Mouse (Mus musculus) midbrain, embryonic 11.5 days (tissue): ENCODE measurements at regions not wholly inside any gene's neighbourhood (a gene's known extent, or its start where the extent isn't known, plus 50 kb on each side); places are given as distances from the start of the nearest gene placed in this dataset.
A peak's percentile ranks its signal among the peaks of the same experiment; 100 is the strongest.

Experiments used
- ATAC-seq: fragments of 200-750 bp; cut with Nextera tagmentation; 2 replicates; pipeline ENCODE4 v1.8.0; 2017; ENCODE audit warnings: moderate TSS enrichment, moderate library complexity; ENCODE audit not compliant: low FRiP score
- DNase-seq: peaks from one replicate; pipeline ENCODE4 v3.0.0; 2015; ENCODE audit warnings: low spot score; ENCODE audit errors: missing footprints
- H3K27ac ChIP-seq: fragments of 300-500 bp; sonication (generic); 2 replicates; pipeline ENCODE4 v1.5.1; 2014; ENCODE audit warnings: low read depth, low read length
- H3K27me3 ChIP-seq: fragments of 300-500 bp; sonication (generic); 2 replicates; pipeline ENCODE4 v1.6.1; 2014; ENCODE audit warnings: mild to moderate bottlenecking, low read length, moderate library complexity, mixed read lengths; ENCODE audit not compliant: control insufficient read depth, insufficient read depth
- H3K36me3 ChIP-seq: fragments of 300-500 bp; sonication (generic); 2 replicates; pipeline ENCODE4 v1.6.1; 2014; ENCODE audit warnings: mild to moderate bottlenecking, low read length, moderate library complexity, mixed read lengths; ENCODE audit not compliant: control insufficient read depth, insufficient read depth
- H3K4me1 ChIP-seq: fragments of 300-500 bp; sonication (generic); 2 replicates; pipeline ENCODE4 v1.6.1; 2014; ENCODE audit warnings: low read length; ENCODE audit not compliant: control insufficient read depth, insufficient read depth
- H3K4me2 ChIP-seq: fragments of 300-500 bp; sonication (generic); 2 replicates; pipeline ENCODE4 v1.6.1; 2014; ENCODE audit warnings: mild to moderate bottlenecking, moderate library complexity
- H3K4me3 ChIP-seq: fragments of 300-500 bp; sonication (generic); 2 replicates; pipeline ENCODE4 v1.5.1; 2014; ENCODE audit warnings: low read depth, low read length
- H3K9ac ChIP-seq: fragments of 300-500 bp; sonication (generic); 2 replicates; pipeline ENCODE4 v1.6.1; 2014; ENCODE audit warnings: low read length
- H3K9me3 ChIP-seq: fragments of 300-500 bp; sonication (generic); 2 replicates; pipeline ENCODE4 v1.6.1; 2016; ENCODE audit warnings: low read length; ENCODE audit not compliant: control insufficient read depth
- WGBS: fragments of 180-500 bp; shearing (Covaris S2); extraction: QIAGEN DNeasy Blood & Tissue Kit; methylation state at CpG from one replicate; pipeline ENCODE4 v1.1.7; 2014; 5-methylcytosine and 5-hydroxymethylcytosine counted together

GRCm38 (mm10) chr3:52511549-52511948, 243.4 kb downstream of the Foxo1 start:
- ATAC-seq (no peak), DNase-seq (no peak)
- H3K4me1 ChIP-seq = peaks cover 4% of the 10 kb centered on the region; the same call in 1 of the 2 replicates
- H3K9me3 ChIP-seq = no peaks in the 10 kb centered on the region; the same call in 1 of the 2 replicates
- no peak overlapping the region for H3K9ac ChIP-seq
- H3K27me3 ChIP-seq = no peaks in the 10 kb centered on the region
- no peak overlapping the region for H3K4me3 ChIP-seq
- H3K4me2 ChIP-seq = no peak overlapping the region
- 60% methylated on average over 9 of the region's 9 CpGs for WGBS
- H3K27ac ChIP-seq = no peak overlapping the region
- H3K36me3 ChIP-seq = no peaks in the 10 kb centered on the region

- Histone ChIP-seq H3K27ac (no peak overlapping the region), H3K27me3 (no peaks in the 10 kb centered on the region), H3K4me3 (no peak overlapping the region), H3K36me3 (no peaks in the 10 kb centered on the region), H3K4me2 (no peak overlapping the region), H3K4me1 (peaks cover 4% of the 10 kb centered on the region; the same call in 1 of the 2 replicates), H3K9ac (no peak overlapping the region), H3K9me3 (no peaks in the 10 kb centered on the region; the same call in 1 of the 2 replicates)
- 78% methylated on average over 6 of the region's 6 CpGs for WGBS
- no peak for DNase-seq
- no peak for ATAC-seq
Observed at GRCm38 (mm10) chr3:52510831-52511230, 242.7 kb downstream of the Foxo1 start.

GRCm38 (mm10) chr3:52510088-52510765, 242.1 kb downstream of the Foxo1 start:
- H3K4me2 ChIP-seq = peak overlapping the region; percentile 27; the same call in 1 of the 2 replicates
- H3K4me3 ChIP-seq = no peak overlapping the region
- H3K9ac ChIP-seq = no peak overlapping the region
- no peaks in the 10 kb centered on the region for H3K36me3 ChIP-seq
- no peak overlapping the region for H3K27ac ChIP-seq
- H3K4me1 ChIP-seq = peaks cover 4% of the 10 kb centered on the region; the same call in 1 of the 2 replicates
- ATAC-seq (no peak; the same call in 1 of the 2 replicates), DNase-seq (no peak)
- WGBS = 62% methylated on average over 12 of the region's 12 CpGs
- H3K9me3 ChIP-seq = no peaks in the 10 kb centered on the region; the same call in 1 of the 2 replicates
- H3K27me3 ChIP-seq = no peaks in the 10 kb centered on the region

GRCm38 (mm10) chr3:52503925-52504324, 235.8 kb downstream of the Foxo1 start:
- Histone ChIP-seq H3K9ac (no peak overlapping the region), H3K9me3 (no peaks in the 10 kb centered on the region; the same call in 1 of the 2 replicates), H3K4me3 (no peak overlapping the region), H3K4me1 (no peaks in the 10 kb centered on the region), H3K27ac (no peak overlapping the region), H3K4me2 (no peak overlapping the region), H3K36me3 (no peaks in the 10 kb centered on the region), H3K27me3 (no peaks in the 10 kb centered on the region)
- WGBS = 82% methylated on average over 9 of the region's 9 CpGs
- ATAC-seq (no peak), DNase-seq (no peak)

GRCm38 (mm10) chr3:52502223-52502622, 234.1 kb downstream of the Foxo1 start:
- H3K27ac ChIP-seq = no peak overlapping the region
- H3K4me1 ChIP-seq = no peaks in the 10 kb centered on the region
- no peaks in the 10 kb centered on the region for H3K27me3 ChIP-seq
- H3K4me2 ChIP-seq = no peak overlapping the region
- H3K9ac ChIP-seq = no peak overlapping the region
- DNase-seq (no peak), ATAC-seq (no peak)
- H3K4me3 ChIP-seq = no peak overlapping the region
- WGBS = 76% methylated on average over 7 of the region's 7 CpGs
- H3K36me3 ChIP-seq = no peaks in the 10 kb centered on the region
- H3K9me3 ChIP-seq = no peaks in the 10 kb centered on the region

GRCm38 (mm10) chr3:52501614-52502013, 233.5 kb downstream of the Foxo1 start:
- DNase-seq = no peak
- Histone ChIP-seq H3K4me2 (no peak overlapping the region), H3K27me3 (no peaks in the 10 kb centered on the region), H3K9me3 (no peaks in the 10 kb centered on the region), H3K9ac (no peak overlapping the region), H3K4me1 (no peaks in the 10 kb centered on the region), H3K4me3 (no peak overlapping the region), H3K36me3 (no peaks in the 10 kb centered on the region), H3K27ac (no peak overlapping the region)
- WGBS = 91% methylated on average over 8 of the region's 8 CpGs
- no peak for ATAC-seq

- no peaks in the 10 kb centered on the region for H3K27me3 ChIP-seq
- 84% methylated on average over 6 of the region's 6 CpGs for WGBS
- no peaks in the 10 kb centered on the region for H3K4me1 ChIP-seq
- H3K4me2 ChIP-seq = no peak overlapping the region
- H3K36me3 ChIP-seq = no peaks in the 10 kb centered on the region
- no peak for DNase-seq
- no peak for ATAC-seq
- H3K9ac ChIP-seq = no peak overlapping the region
- H3K9me3 ChIP-seq = no peaks in the 10 kb centered on the region
- no peak overlapping the region for H3K27ac ChIP-seq
- H3K4me3 ChIP-seq = no peak overlapping the region
Observed at GRCm38 (mm10) chr3:52500026-52500425, 231.9 kb downstream of the Foxo1 start.

- H3K4me1 ChIP-seq = no peaks in the 10 kb centered on the region
- ATAC-seq (no peak), DNase-seq (no peak)
- no peak overlapping the region for H3K9ac ChIP-seq
- H3K27ac ChIP-seq = no peak overlapping the region
- H3K27me3 ChIP-seq = no peaks in the 10 kb centered on the region
- no peak overlapping the region for H3K4me2 ChIP-seq
- no peaks in the 10 kb centered on the region for H3K9me3 ChIP-seq
- WGBS = 92% methylated on average over 1 of the region's 1 CpGs
- H3K4me3 ChIP-seq = no peak overlapping the region
- H3K36me3 ChIP-seq = no peaks in the 10 kb centered on the region
Observed at GRCm38 (mm10) chr3:52499581-52499980, 231.4 kb downstream of the Foxo1 start.

GRCm38 (mm10) chr3:52498506-52499228, 230.5 kb downstream of the Foxo1 start:
- no peak for ATAC-seq
- Histone ChIP-seq H3K4me2 (no peak overlapping the region), H3K9me3 (no peaks in the 10 kb centered on the region), H3K27ac (no peak overlapping the region), H3K4me3 (no peak overlapping the region), H3K9ac (no peak overlapping the region), H3K4me1 (no peaks in the 10 kb centered on the region), H3K27me3 (no peaks in the 10 kb centered on the region), H3K36me3 (no peaks in the 10 kb centered on the region)
- no peak for DNase-seq
- 87% methylated on average over 15 of the region's 15 CpGs for WGBS
